9 mouse cellular contexts compared by ENCODE assay signal in genomic region chr11:115267061-115267883, GRCm38 (mm10). TPM values are rescaled to one million over a fixed set of nuclear protein-coding genes. Genes with fewer than 3 reads are reported as not detected.
A peak's percentile ranks its signal among the peaks of the same experiment; 100 is the strongest.
DNase-seq lines count a peak whose midpoint lies in the region; ATAC-seq and TF ChIP-seq lines count a peak whose summit lies in the region.
"Had no signal": no experiment of that assay in that cellular context is flagged by ENCODE, and none has a peak within 500 bp of the region (broad histone marks: within the 10 kb centered on the region; RNA-seq: fewer than 3 reads in every experiment).

Gene Grin2c (minus strand): TSS chr11:115267243.

- in situ Hi-C loops in ES-E14 (cut with MboI; ENCODE audit: low sequenced_read_pairs in 2 of 2, unreplicated experiment in 2 of 2), result no loop called here

- peak within 1 kb of the TSS; percentile 89 for H3K4me2 ChIP-seq in heart, embryonic 11.5 days
- H3K4me2 ChIP-seq in forebrain, embryonic 12.5 days, result peak within 1 kb of the TSS; percentile 59
- peak within 1 kb of the TSS; percentile 81 for H3K4me2 ChIP-seq in limb, embryonic 12.5 days

- H3K27ac ChIP-seq in heart, embryonic 11.5 days (ENCODE audit: low read depth, low read length), result no peak within 1 kb of the TSS
- no peak within 1 kb of the TSS for H3K27ac ChIP-seq in ES-E14 (ENCODE audit: insufficient read depth, low read depth, low read length, poor library complexity, severe bottlenecking)
- no peak within 1 kb of the TSS for H3K27ac ChIP-seq in forebrain, embryonic 12.5 days
- no peak within 1 kb of the TSS for H3K27ac ChIP-seq in limb, embryonic 12.5 days

- peaks cover 2% of the 10 kb centered on the region; the same call in 1 of the 2 replicates for H3K36me3 ChIP-seq in heart, embryonic 11.5 days (ENCODE audit: control insufficient read depth, insufficient read depth, low read length)
- peaks cover 8% of the 10 kb centered on the region for H3K36me3 ChIP-seq in ES-E14 (ENCODE audit: control insufficient read depth, insufficient read depth, low read length, poor library complexity, severe bottlenecking)
- H3K36me3 ChIP-seq in forebrain, embryonic 12.5 days (replicated peaks), result peaks cover 18% of the 10 kb centered on the region
- H3K36me3 ChIP-seq in limb, embryonic 12.5 days, result peaks cover 14% of the 10 kb centered on the region

- no peak for DNase-seq in heart, postnatal 4 days
- DNase-seq in ES-E14 (ENCODE audit: low read depth, low spot score), result no peak
- no peak for DNase-seq in thymus, postnatal 14 days
- no peak for DNase-seq in kidney, postnatal 14 days
- no peak for DNase-seq in Muller cell, postnatal 12 days (ENCODE audit: inconsistent ontology term)

- H3K9ac ChIP-seq in heart, embryonic 11.5 days (ENCODE audit: low read depth, low read length), result peak within 1 kb of the TSS; percentile 59; the same call in 1 of the 2 replicates
- peak within 1 kb of the TSS; percentile 26; the same call in 1 of the 2 replicates for H3K9ac ChIP-seq in ES-E14 (ENCODE audit: insufficient read depth, low read depth, low read length, poor library complexity, severe bottlenecking)
- peak within 1 kb of the TSS; percentile 38 for H3K9ac ChIP-seq in forebrain, embryonic 12.5 days
- H3K9ac ChIP-seq in limb, embryonic 12.5 days (replicated peaks), result peak within 1 kb of the TSS; percentile 53

- H3K9me3 ChIP-seq in heart, embryonic 11.5 days (replicated peaks; ENCODE audit: control insufficient read depth, low read length), result no peaks in the 10 kb centered on the region
- no peaks in the 10 kb centered on the region for H3K9me3 ChIP-seq in ES-E14 (ENCODE audit: control insufficient read depth, insufficient read depth, low read depth, low read length)
- H3K9me3 ChIP-seq in forebrain, embryonic 12.5 days, result no peaks in the 10 kb centered on the region
- H3K9me3 ChIP-seq in limb, embryonic 12.5 days, result no peaks in the 10 kb centered on the region

- H3K27me3 ChIP-seq in heart, embryonic 11.5 days (ENCODE audit: control insufficient read depth, insufficient read depth, low read length), result peaks cover 76% of the 10 kb centered on the region
- H3K27me3 ChIP-seq in forebrain, embryonic 12.5 days, result peaks cover 76% of the 10 kb centered on the region
- H3K27me3 ChIP-seq in limb, embryonic 12.5 days, result peaks cover 81% of the 10 kb centered on the region

- peaks cover 19% of the 10 kb centered on the region for H3K4me1 ChIP-seq in heart, embryonic 11.5 days (ENCODE audit: control insufficient read depth, insufficient read depth, low read length)
- peaks cover 0 to 18% of the 10 kb centered on the region in 2 experiments; a peak in 1 of 4 replicates for H3K4me1 ChIP-seq in ES-E14 (ENCODE audit: control insufficient read depth in 2 of 2, insufficient read depth in 2 of 2, low read length in 2 of 2, poor library complexity in 1 of 2)
- peaks cover 28% of the 10 kb centered on the region for H3K4me1 ChIP-seq in forebrain, embryonic 12.5 days
- H3K4me1 ChIP-seq in limb, embryonic 12.5 days (replicated peaks), result peaks cover 15% of the 10 kb centered on the region

- 6% methylated on average over 41 of the region's 50 CpGs for WGBS in heart, embryonic 11.5 days (ENCODE audit: insufficient replicate concordance)
- WGBS in forebrain, embryonic 12.5 days, result 8% methylated on average over 31 of the region's 50 CpGs
- 4% methylated on average over 41 of the region's 50 CpGs for WGBS in limb, embryonic 12.5 days

- ATAC-seq in heart, embryonic 11.5 days (replicated peaks; ENCODE audit: insufficient number of reproducible peaks, low FRiP score, low TSS enrichment), result no peak
- ATAC-seq in forebrain, embryonic 12.5 days (ENCODE audit: low FRiP score), result no peak
- no peak for ATAC-seq in limb, embryonic 12.5 days (ENCODE audit: insufficient number of reproducible peaks, insufficient read depth, low FRiP score, low TSS enrichment, low read depth)

- peak within 1 kb of the TSS; percentile 47 for H3K4me3 ChIP-seq in heart, embryonic 11.5 days (ENCODE audit: low read depth, low read length)
- peak within 1 kb of the TSS; percentile 34 to 60; a peak in 3 of 4 replicates for H3K4me3 ChIP-seq in ES-E14 (ENCODE audit: insufficient read depth in 1 of 2, low read depth in 1 of 2, low read length in 2 of 2, poor library complexity in 1 of 2, severe bottlenecking in 1 of 2)
- H3K4me3 ChIP-seq in forebrain, embryonic 12.5 days (replicated peaks), result peak within 1 kb of the TSS; percentile 36
- peak within 1 kb of the TSS; percentile 45 for H3K4me3 ChIP-seq in limb, embryonic 12.5 days (replicated peaks)
- H3K4me3 ChIP-seq: erythroblast, embryonic 14.5 days had no signal

TF ChIP-seq in ES-E14, 5 proteins besides CTCF, POLR2A, EP300 and RAD21:
- TF ChIP-seq ZC3H11A (IDR thresholded peaks at IDR 0.05; ENCODE audit: borderline replicate concordance, low read depth, low read length), result no peak
- no peak for TF ChIP-seq ZNF384 (IDR thresholded peaks at IDR 0.05; ENCODE audit: low read depth, low read length)
- TF ChIP-seq CHD2 (IDR thresholded peaks at IDR 0.05; ENCODE audit: low read depth, low read length), result no peak
- TF ChIP-seq MAFK (IDR thresholded peaks at IDR 0.05; ENCODE audit: insufficient read depth, low read depth, low read length), result no peak
- no peak for TF ChIP-seq HCFC1 (IDR thresholded peaks at IDR 0.05; ENCODE audit: borderline replicate concordance, insufficient read depth, low read length)

RNA-seq across cellular contexts. Expression of gene Grin2c, which starts in this region (rescaled TPM):
- 0.13 TPM in 1 of 2 replicates, not detected in the other for polyA plus RNA-seq in heart, embryonic 11.5 days (2014; fragmentation: Nextera tagmentation; extraction: Ambion mirVana)
- under 1 TPM; 0.12 to 0.18 TPM for total RNA-seq in heart, postnatal 4 days (2021)
- total RNA-seq in ES-E14 (2012; rRNA removed), result 0.21 and 0.22 TPM in 2 replicates
- 0.08 TPM in 1 of 2 replicates, not detected in the other for polyA plus RNA-seq in forebrain, embryonic 12.5 days (2016; fragmentation: Nextera tagmentation; extraction: Ambion mirVana)
- polyA plus RNA-seq in limb, embryonic 12.5 days (2016; fragmentation: Nextera tagmentation; extraction: Ambion mirVana), result 0.09 and 0.21 TPM in 2 replicates
